Mouse (Mus musculus): ENCODE data around the gene Tbc1d25. TPM values are rescaled to one million over a fixed set of nuclear protein-coding genes. Genes with fewer than 3 reads are reported as not detected.

Tbc1d25 gene
- total and polyA plus RNA-seq, 2 experiments from 2014 or later = 6.5 to 12.2 TPM

GRCm38 (mm10) chrX:8192640-8193418, 16.8 kb upstream of the Tbc1d25 start:
- ATAC-seq (ENCODE audit: insufficient read depth, low read depth) = peak; percentile 96
- peak; percentile 75 for DNase-seq (ENCODE audit: low spot score)
- Histone ChIP-seq H3K36me3 (replicated peaks; ENCODE audit: control insufficient read depth, insufficient read depth, low read length) (no peaks in the 10 kb centered on the region), H3K9ac (replicated peaks; ENCODE audit: low read depth, low read length) (peak overlapping the region; percentile 60), H3K27ac (ENCODE audit: low read depth) (peak overlapping the region; percentile 58), H3K27me3 (ENCODE audit: control insufficient read depth, insufficient read depth, low read length) (no peaks in the 10 kb centered on the region), H3K4me3 (ENCODE audit: low read depth, low read length) (peak overlapping the region; percentile 60), H3K9me3 (replicated peaks; ENCODE audit: control insufficient read depth, low read length) (no peaks in the 10 kb centered on the region), H3K4me2 (ENCODE audit: low read depth, low read length) (peak overlapping the region; percentile 71), H3K4me1 (ENCODE audit: control insufficient read depth, insufficient read depth) (peaks cover 4% of the 10 kb centered on the region; the same call in 1 of the 2 replicates)
- 17% methylated on average over 38 of the region's 38 CpGs for WGBS
- TF ChIP-seq CTCF (IDR thresholded peaks at IDR 0.05; ENCODE audit: low read depth) = no peak
- no peak for TF ChIP-seq EP300 (IDR thresholded peaks at IDR 0.05; ENCODE audit: low read depth)

GRCm38 (mm10) chrX:8192126-8192639, 16.2 kb upstream of the Tbc1d25 start:
- H3K9ac ChIP-seq (replicated peaks; ENCODE audit: low read depth, low read length) = peak overlapping the region; percentile 60
- H3K4me3 ChIP-seq (ENCODE audit: low read depth, low read length) = peak overlapping the region; percentile 60
- TF ChIP-seq CTCF (IDR thresholded peaks at IDR 0.05; ENCODE audit: low read depth) (no peak), EP300 (IDR thresholded peaks at IDR 0.05; ENCODE audit: low read depth) (no peak)
- no peaks in the 10 kb centered on the region for H3K27me3 ChIP-seq (ENCODE audit: control insufficient read depth, insufficient read depth, low read length)
- H3K4me2 ChIP-seq (ENCODE audit: low read depth, low read length) = peak overlapping the region; percentile 71
- H3K36me3 ChIP-seq (replicated peaks; ENCODE audit: control insufficient read depth, insufficient read depth, low read length) = no peaks in the 10 kb centered on the region
- 11% methylated on average over 12 of the region's 13 CpGs for WGBS
- H3K4me1 ChIP-seq (ENCODE audit: control insufficient read depth, insufficient read depth) = peaks cover 4% of the 10 kb centered on the region; the same call in 1 of the 2 replicates
- ATAC-seq (ENCODE audit: insufficient read depth, low read depth) (no peak), DNase-seq (ENCODE audit: low spot score) (no peak)
- H3K27ac ChIP-seq (ENCODE audit: low read depth) = peak overlapping the region; percentile 57
- no peaks in the 10 kb centered on the region for H3K9me3 ChIP-seq (replicated peaks; ENCODE audit: control insufficient read depth, low read length)

- TF ChIP-seq CTCF (IDR thresholded peaks at IDR 0.05; ENCODE audit: low read depth) = no peak
- no peak for TF ChIP-seq EP300 (IDR thresholded peaks at IDR 0.05; ENCODE audit: low read depth)
- H3K4me1 ChIP-seq (ENCODE audit: control insufficient read depth, insufficient read depth) = no peaks in the 10 kb centered on the region
- no peaks in the 10 kb centered on the region for H3K27me3 ChIP-seq (ENCODE audit: control insufficient read depth, insufficient read depth, low read length)
- H3K27ac ChIP-seq (ENCODE audit: low read depth) = no peak overlapping the region
- no peaks in the 10 kb centered on the region for H3K9me3 ChIP-seq (replicated peaks; ENCODE audit: control insufficient read depth, low read length)
- H3K4me3 ChIP-seq (ENCODE audit: low read depth, low read length) = no peak overlapping the region
- DNase-seq (ENCODE audit: low spot score) = no peak
- peaks cover 8% of the 10 kb centered on the region; the same call in 1 of the 2 replicates for H3K36me3 ChIP-seq (replicated peaks; ENCODE audit: control insufficient read depth, insufficient read depth, low read length)
- no peak overlapping the region for H3K9ac ChIP-seq (replicated peaks; ENCODE audit: low read depth, low read length)
- 6% methylated on average over 7 of the region's 7 CpGs for WGBS
- ATAC-seq (ENCODE audit: insufficient read depth, low read depth) = no peak
- no peak overlapping the region for H3K4me2 ChIP-seq (ENCODE audit: low read depth, low read length)
These were observed 7.0 kb upstream of the Tbc1d25 start for GRCm38 (mm10) chrX:8182871-8183540.

GRCm38 (mm10) chrX:8179646-8180045, 3.7 kb upstream of the Tbc1d25 start:
- Histone ChIP-seq H3K27ac (ENCODE audit: low read depth) (no peak overlapping the region), H3K27me3 (ENCODE audit: control insufficient read depth, insufficient read depth, low read length) (no peaks in the 10 kb centered on the region), H3K4me1 (ENCODE audit: control insufficient read depth, insufficient read depth) (no peaks in the 10 kb centered on the region), H3K36me3 (replicated peaks; ENCODE audit: control insufficient read depth, insufficient read depth, low read length) (no peaks in the 10 kb centered on the region), H3K4me2 (ENCODE audit: low read depth, low read length) (no peak overlapping the region), H3K9ac (replicated peaks; ENCODE audit: low read depth, low read length) (no peak overlapping the region), H3K9me3 (replicated peaks; ENCODE audit: control insufficient read depth, low read length) (no peaks in the 10 kb centered on the region), H3K4me3 (ENCODE audit: low read depth, low read length) (no peak overlapping the region)
- WGBS = 64% methylated on average over 5 of the region's 5 CpGs
- DNase-seq (ENCODE audit: low spot score) = no peak
- no peak for TF ChIP-seq EP300 (IDR thresholded peaks at IDR 0.05; ENCODE audit: low read depth)
- no peak for TF ChIP-seq CTCF (IDR thresholded peaks at IDR 0.05; ENCODE audit: low read depth)
- no peak for ATAC-seq (ENCODE audit: insufficient read depth, low read depth)

GRCm38 (mm10) chrX:8178871-8179270, 2.9 kb upstream of the Tbc1d25 start:
- whole genome bisulfite sequencing = 66% methylated on average over 2 of the region's 2 CpGs

More at GRCm38 (mm10) chrX:8178871-8179270, 2.9 kb upstream of the Tbc1d25 start:
- no peaks in the 10 kb centered on the region for H3K27me3 ChIP-seq (ENCODE audit: control insufficient read depth, insufficient read depth, low read length)
- DNase-seq (ENCODE audit: low spot score) = no peak
- H3K9ac ChIP-seq (replicated peaks; ENCODE audit: low read depth, low read length) = no peak overlapping the region
- H3K4me2 ChIP-seq (ENCODE audit: low read depth, low read length) = no peak overlapping the region
- H3K4me1 ChIP-seq (ENCODE audit: control insufficient read depth, insufficient read depth) = no peaks in the 10 kb centered on the region
- TF ChIP-seq EP300 (IDR thresholded peaks at IDR 0.05; ENCODE audit: low read depth) (no peak), CTCF (IDR thresholded peaks at IDR 0.05; ENCODE audit: low read depth) (no peak)
- H3K36me3 ChIP-seq (replicated peaks; ENCODE audit: control insufficient read depth, insufficient read depth, low read length) = no peaks in the 10 kb centered on the region
- ATAC-seq (ENCODE audit: insufficient read depth, low read depth) = no peak
- no peaks in the 10 kb centered on the region for H3K9me3 ChIP-seq (replicated peaks; ENCODE audit: control insufficient read depth, low read length)
- H3K4me3 ChIP-seq (ENCODE audit: low read depth, low read length) = no peak overlapping the region
- no peak overlapping the region for H3K27ac ChIP-seq (ENCODE audit: low read depth)

All from heart, postnatal 0 days (tissue).